Mouse (Mus musculus) left cerebral cortex, adult 9 months (tissue): ENCODE measurements at regions not wholly inside any gene's neighbourhood (a gene's known extent, or its start where the extent isn't known, plus 50 kb on each side); places are given as distances from the start of the nearest gene placed in this dataset.

Source experiments
- DNase-seq, 2 experiments: peaks; one replicate each; pipeline ENCODE4 v3.0.0; 2022; ENCODE audit warnings: low spot score in 2 of 2

DNA sequence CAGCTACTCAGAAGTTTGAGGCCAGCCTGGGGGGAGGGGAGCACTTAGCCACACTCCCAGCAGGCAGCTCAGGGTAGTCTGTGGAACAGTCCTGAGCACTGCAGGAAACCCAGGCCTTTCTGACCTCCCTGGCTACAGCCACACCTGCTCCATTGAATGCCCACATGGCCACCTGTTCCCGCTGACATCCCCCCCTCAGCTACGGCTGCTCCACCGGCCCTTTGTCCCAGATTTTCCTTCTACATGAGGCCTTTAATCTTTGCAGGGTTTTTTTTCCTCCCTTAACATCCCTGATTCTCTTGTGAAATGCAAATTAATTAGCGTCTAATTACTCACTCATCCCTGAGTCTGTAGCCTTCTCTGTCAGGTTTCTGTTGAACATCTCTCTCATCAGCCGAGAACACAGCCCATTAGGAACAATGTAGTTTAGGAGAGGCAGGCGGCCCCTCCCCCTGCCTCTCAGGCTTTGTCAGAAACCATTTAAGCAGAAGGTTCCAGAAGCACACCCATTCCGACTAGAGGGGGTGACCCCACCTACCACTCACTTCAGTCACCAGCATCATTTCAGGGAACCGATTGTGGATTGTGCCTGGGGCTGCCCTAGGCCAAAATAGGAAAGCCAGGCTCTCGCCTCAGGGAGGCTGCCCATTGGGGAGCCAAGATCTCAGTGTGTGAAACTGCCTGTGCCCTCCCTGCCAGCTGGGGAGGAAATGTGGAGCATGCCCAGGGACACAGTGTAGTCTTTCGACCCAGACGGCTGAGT, 78.8 kb upstream of the Tle3 start:
- no peak for DNase-seq

GRCm38 (mm10) chr9:61295001-61295400, 77.2 kb upstream of the Tle3 start:
- DNase-seq: no peak

DNA sequence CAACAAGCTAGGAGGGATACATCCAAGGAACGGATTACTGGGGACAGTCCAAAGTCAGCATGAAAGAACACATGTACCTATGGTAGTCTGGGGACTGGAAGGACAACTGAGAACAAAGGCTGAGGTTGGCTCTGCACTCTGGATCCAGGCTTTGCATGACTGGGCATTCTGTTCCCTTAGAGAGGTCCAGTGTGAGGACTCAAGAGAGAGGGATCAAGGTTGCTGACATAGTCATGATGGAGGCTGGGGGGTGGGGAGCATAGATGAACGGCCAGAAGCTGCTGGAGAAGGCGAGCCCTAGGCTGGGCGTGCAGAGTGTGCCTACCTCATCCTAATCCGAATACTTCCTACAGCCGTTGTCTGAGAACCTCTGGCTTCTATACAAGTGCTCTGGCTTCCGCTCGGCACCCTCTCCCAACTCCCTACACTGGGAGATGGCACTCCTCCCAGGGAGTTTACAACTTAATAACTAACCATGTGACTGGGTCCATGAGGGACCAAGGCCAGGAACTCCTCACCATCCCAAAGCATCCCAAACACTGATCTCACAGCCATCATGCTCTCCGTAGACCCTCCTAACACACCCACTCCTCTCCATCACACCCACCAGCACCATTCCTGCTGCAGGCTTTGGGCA, 75.7 kb upstream of the Tle3 start:
- DNase-seq: no peak

- no peak for DNase-seq
Measured at GRCm38 (mm10) chr9:61297385-61297784, 74.8 kb upstream of the Tle3 start.

- no peak for DNase-seq
Measured at GRCm38 (mm10) chr9:61299873-61300560, 72.1 kb upstream of the Tle3 start.

DNA sequence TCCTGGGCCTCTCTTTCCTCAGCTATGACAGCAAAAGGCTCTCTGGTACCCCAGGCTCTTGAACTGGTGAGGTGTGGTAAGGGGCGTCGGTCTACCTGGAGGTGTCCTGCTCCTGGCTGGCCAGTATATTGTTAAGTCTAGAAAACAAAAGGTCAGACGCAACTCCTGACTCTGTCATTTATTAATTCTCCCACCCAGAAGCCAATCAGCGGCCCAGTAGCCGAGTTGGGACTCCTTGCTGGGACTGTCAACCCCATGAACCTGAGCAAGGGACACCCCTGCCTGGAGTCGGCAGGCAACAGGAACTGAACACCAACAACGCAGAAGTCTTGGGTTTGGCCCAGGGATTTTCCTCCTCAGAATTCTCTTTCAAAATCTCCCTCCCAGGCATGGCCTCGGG, 71.1 kb upstream of the Tle3 start:
- DNase-seq: no peak

DNA sequence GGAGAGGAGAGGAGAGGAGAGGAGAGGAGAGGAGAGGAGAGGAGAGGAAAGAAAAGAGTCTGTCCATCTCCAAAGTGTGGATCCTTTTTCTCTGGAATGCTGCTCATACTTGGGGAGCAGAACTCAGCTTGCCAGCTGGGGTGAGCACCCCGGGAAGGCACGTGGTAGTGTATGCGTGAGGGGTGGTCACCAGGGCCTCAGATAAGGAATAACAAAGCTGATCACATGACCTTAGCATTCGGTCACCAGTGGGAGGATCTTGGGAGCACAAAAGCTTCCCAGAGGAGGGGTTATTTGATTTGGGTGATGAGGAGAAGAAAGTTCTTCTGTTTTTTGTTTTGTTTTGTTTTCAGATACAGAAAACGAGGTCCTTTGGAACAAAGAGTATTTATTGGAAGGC, 69.4 kb upstream of the Tle3 start:
- DNase-seq: no peak

GRCm38 (mm10) chr9:61306306-61306705, 65.9 kb upstream of the Tle3 start:
- no peak for DNase-seq

- DNase-seq: no peak
Measured at GRCm38 (mm10) chr9:61309096-61309495, 63.1 kb upstream of the Tle3 start.

DNA sequence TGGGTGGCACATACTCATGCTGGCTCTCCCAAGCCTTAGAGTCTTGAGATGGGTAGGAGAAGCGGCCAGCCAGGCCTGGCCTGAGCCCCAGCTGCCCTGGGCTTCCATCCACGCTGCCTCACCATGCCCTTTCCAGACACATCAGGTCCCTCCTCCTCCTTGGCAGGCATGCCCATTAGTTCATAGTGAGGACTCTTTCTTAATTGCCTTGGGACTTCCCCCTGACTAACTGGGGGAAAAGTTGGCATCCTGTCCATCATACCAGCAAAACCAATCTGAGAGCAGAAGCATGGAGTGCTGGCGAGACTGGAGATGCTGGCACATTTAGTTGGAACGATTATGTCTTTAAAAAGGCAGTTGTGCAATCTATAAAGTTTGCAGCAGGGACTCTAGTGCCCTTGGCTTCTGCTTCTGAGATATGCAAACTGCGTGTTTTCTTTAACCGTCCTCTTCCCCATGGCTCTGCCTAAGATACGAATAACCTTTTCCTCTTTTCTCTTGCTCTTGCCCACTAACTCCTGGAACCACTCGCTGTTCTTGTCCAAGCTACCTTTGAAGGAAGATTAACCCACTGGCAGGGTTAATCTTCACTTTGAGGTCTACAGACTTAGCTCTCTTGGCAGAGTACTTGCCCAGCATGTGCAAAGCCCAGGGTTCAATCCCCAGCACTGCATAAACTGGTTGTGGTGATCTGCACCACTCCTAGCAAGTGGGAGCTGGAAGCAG, 62.2 kb upstream of the Tle3 start:
- DNase-seq: peak; percentile 13 to 18

- no peak for DNase-seq
Measured at GRCm38 (mm10) chr9:61310574-61310973, 61.6 kb upstream of the Tle3 start.

GRCm38 (mm10) chr9:61311604-61312003, 60.6 kb upstream of the Tle3 start:
- DNase-seq: no peak

GRCm38 (mm10) chr9:61314630-61315179, 57.5 kb upstream of the Tle3 start:
- no peak for DNase-seq

GRCm38 (mm10) chr9:61315371-61316298, 56.5 kb upstream of the Tle3 start:
- DNase-seq: no peak

- no peak for DNase-seq
Measured at GRCm38 (mm10) chr9:61316442-61316841, 55.7 kb upstream of the Tle3 start.

DNA sequence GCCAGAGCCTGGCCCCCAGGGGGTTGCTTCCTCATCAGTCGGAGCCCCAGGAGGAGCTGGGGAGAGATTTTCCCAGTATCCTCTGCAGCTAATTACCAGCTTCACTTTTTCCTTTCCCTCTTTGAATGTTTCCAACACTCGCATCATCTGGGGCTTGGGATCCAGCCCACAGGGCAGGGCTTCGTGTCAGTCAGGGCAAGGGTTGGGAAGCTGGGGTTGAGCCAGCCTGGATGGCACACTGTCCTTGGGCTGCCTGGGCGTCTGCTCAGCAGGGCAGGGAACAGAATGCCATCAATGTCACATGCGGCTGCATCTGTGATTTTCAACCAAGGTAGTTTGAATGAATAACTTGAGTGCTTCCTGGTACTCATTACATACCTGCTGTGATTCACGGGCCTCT, 52.4 kb upstream of the Tle3 start:
- peak in 1 of 2 experiments; percentile 8 for DNase-seq

DNA sequence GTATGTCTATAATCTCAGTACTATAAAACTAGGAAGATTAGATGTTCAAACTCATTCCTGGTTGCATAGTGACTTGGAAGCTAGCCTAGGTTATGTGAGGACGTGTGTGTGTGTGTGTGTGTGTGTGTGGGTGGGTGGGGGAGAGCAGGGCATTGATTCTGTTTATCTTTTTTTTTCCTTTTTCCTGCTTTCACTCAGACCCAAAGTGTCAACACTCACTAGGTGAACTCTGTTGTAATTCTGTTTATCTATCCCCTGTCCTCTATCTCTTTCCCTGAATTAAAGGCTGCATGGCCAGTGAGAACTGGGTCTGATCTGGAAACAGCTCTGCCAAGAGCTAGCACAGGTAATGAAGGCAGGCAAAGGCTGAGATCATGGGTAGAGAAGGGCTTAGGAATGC, 50.9 kb upstream of the Tle3 start:
- DNase-seq: no peak

DNA sequence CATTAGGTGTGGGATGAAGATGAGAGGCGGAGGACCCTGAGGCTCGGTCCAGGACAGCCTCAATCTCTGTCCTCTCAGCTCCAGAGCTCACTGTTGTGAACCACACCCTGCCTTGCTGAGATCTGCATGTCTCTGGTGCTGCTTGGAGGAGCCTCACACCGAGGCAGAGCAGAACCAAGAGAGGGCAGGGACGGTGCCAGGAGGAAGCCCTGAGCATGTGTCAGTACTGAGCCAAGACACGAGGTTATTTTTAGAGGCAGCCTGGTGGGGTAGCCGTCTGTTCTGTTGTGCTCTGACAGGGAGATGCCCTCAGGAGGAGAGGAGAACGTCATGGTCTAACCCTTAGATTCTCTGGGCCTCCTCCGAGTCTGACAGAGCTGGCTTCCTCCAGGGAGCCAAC, 50.3 kb upstream of the Tle3 start:
- no peak for DNase-seq

GRCm38 (mm10) chr9:61322333-61322732, 49.8 kb upstream of the Tle3 start:
- no peak for DNase-seq
